Mouse (Mus musculus) heart, postnatal 0 days (tissue): ENCODE data around the gene Sp7.

Experiments used
- CTCF ChIP-seq: IDR thresholded peaks from 2 replicates; pipeline ENCODE4 v1.5.1; 2016; ENCODE audit warnings: antibody characterized with exemption, control low read depth, low read depth
- EP300 ChIP-seq: IDR thresholded peaks from 2 replicates; pipeline ENCODE4 v1.6.1; 2016; ENCODE audit warnings: antibody characterized with exemption, low read depth

DNA sequence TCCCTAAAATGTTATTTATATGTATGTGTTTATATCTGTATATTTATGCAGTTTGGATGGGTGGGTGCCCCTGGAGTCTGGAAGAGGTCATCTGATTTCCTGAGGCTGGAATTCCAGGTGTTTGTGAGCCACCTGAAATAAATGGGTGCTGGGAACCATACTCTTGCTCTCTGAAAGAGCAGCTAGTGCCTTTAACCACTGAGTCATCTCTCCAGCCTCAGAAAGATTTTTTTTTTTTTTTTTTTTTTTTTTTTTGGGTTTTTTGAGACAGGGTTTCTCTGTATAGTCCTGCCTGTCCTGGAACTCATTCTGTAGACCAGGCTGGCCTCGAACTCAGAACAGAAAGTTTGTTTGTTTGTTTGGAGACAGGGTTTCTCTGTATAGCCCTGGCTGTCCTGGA is 44.1 kb upstream of the Sp7 start:
- no peak for TF ChIP-seq CTCF
- no peak for TF ChIP-seq EP300
